Mouse (Mus musculus): ENCODE results near the gene Tbc1d12.

Gene Tbc1d12

DNA sequence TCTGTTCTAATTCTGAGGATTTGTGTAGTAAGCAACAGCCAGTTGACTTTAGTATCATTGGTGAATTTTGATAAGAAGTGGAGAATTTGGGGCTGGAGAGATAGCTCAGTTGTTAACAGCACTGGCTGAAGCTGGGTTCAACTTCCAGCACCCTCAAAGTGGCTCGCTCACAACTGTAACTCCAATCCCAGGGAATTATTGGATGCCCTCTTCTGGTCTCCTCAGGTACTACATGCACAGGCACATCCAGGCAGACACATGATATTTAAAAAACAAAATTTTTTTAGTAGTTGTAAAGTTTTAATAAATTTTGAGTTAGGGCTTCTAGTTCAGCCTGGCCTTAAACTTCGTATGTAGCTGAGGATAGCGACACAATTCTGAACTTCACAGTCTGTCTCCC, 79.3 kb downstream of the Tbc1d12 start:
- DNase-seq: peak; percentile 9

DNA sequence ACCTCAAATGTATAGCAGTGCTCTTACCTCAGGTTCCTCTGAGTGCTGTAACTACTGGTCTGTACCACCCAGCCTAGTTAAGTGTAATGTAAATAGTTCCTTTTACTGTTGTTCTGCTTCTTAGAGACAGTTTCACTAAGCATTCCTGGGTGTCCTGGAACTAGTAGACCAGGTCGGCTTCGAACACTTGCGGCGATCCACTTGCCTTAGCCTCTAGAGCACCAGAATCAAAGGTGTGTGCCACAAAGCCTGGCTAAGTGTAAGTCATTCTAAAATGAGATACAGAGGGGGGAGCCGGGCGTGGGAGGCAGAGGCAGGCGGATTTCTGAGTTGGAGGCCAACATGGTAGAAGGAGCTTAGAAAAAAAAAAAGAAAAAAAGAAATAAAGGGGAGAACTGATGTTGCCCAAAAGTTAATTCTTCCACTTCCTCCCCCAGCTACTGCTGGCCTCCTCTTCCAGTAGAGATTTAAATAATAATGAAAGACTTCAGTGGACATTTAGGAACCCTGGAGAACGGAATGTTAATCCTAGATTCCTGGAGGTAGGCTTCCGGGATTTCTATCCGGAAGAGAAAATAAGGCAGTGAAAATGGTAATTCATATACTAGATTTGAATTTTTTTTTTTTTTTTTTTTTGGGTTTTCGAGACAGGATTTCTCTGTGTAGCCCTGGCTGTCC, 92.2 kb downstream of the Tbc1d12 start:
- DNase-seq: no peak

DNA sequence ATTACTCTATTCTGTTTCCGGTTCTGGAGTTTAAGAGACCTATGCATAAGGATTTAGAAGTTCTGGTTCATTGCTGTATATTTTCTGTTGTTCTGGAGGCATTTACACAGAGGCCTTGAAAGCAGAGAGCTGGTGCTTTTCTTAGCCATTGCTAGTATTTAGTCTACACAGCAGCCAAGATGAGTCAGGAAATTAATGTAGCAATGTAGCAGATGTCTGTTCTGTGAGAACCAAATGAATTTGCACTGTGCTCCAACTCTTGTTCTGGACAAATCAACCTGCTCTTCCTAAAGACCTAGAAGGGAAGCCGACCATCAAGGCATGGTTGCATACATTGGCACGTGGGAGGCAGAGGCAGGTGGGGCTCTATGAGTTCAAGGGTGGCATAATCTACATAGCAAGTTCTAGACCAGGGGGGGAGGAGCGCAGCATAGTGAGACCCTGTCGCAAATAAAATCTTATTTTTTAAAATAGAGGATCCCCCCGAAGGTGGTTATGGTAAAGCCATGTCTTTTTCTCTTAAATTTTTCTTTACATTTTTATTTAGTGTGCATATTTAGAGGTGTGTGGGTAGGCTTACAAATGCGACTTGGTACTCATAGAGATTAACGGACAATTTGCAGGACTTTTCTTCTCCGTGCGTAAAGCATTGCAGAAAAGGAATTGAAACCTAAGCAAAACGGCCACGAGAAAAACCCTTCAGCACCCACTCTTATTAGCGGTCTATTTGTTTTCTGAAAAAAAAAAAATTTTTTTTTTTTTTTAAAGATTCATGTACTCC, 93.3 kb downstream of the Tbc1d12 start:
- no peak for DNase-seq

DNA sequence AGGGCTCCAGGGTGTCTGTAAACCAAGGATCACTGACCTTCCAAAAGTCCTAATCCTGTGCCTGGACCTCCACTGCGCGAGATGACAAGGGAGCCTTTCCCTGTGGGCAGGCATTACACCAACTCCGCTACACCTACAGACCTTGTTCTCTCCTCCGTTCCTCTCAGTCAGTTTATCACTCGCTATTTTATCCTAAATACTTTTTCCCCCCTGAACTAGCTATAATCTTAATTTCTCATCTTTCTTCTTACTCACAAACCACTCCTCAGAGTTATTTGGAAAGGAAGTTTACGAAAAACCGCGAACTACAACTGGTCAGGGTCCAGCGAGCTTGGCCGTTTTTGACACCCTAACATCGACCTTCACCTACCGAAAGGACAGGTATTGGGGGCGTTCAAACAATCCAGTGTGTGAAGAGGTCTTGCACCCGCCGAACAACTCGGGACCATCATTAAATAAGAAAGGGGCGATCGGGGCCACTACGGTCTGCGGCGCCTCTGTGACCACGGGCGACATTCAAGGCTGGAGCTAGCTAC, 93.9 kb downstream of the Tbc1d12 start:
- DNase-seq: peak; percentile 11

DNA sequence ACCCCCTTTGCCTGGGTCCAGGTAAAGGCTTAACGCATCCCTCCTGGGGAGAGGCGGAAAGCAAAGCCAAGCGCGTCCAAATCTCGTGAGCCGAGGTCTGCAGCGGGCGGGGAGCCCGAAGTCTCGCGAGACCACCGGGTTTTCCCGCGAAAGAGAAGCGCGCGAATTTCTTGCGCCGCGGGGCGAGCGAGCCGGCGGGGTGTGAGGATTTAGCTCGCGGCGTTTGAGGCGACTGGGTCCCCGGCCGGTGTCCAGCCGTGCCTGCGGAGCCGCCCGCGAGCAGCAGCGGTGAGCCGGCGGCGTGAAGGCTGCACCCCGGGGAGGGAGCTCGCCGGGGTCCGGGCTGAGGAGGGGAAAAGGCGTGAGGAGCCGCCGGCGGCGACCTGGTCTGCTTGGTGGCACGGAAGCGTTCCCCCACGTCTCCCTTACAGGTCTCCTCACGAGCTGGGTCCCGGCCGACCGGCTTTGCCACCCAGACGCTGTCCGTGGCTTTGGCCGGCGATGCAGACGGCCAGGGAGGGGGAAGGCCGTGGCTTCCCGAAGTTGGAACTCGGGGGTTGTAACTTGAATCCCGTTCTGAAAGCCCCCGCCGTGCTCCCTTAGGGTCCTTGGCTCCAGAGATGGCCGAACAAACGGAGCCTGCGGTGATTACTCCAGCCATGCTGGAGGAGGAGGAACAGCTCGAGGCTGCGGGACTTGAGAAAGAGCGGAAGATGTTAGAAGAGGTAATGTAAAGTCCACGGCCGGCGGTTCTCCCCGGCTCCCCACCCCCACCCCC, 94.6 kb downstream of the Tbc1d12 start, which contains the start of gene Hells:
TSS of gene Hells (plus strand) at position 128 of the 778 bp plus-strand sequence.
- DNase-seq: peak; percentile 83

DNA sequence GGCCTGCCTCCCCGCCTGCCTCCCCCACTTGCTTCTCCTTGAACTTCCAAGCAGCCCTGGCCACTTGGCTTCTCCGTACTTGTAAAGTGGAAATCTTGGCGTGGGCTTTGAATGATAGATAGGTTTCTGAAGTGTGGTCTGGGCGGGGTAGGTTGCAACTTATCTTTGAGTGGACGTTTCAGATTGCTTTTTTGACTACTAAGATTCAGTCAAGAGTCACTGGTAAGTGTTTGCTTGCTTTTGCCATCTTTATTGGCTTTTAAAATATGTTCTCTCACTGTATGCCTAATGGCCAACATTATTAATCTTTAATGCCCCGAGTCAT, 95.1 kb downstream of the Tbc1d12 start:
- DNase-seq: no peak

DNA sequence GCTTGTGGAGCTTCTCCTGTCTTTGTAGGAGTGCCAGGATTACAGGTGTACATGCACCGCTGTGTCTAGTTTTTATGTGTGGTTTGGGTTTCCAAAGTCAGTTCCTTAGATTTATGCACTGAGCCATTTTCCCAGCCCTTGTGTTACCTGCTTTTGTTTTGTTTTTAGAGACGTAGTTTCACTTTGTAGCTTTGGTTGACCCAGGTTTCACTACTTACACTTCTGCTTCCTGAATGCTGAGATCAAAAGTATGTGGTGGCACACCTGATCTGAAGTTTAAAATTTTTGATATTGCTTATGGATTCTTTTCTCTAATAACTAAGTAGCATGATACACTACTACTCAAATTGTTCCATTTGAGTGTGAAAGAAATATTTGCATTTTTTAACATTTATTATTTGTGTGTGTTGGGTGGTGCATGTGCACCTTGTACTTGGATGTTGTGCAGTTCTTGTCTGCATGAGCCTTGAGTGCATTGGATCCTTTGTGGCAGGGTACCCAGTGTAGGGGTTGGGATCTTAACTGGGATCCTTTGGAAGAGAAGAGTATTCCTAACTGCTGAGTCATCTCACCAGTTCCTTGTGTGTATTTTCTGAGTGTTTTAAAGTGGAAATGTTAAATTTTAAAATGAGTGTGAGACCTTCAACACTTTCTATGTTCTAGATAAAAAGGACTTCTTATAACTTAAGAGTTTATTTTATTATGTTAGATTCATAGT, 108.4 kb downstream of the Tbc1d12 start:
- no peak for DNase-seq

Measured in cerebellum, adult 9-11 months (tissue).